ENCODE assay signal across 7 mouse cellular contexts in the genomic region with DNA sequence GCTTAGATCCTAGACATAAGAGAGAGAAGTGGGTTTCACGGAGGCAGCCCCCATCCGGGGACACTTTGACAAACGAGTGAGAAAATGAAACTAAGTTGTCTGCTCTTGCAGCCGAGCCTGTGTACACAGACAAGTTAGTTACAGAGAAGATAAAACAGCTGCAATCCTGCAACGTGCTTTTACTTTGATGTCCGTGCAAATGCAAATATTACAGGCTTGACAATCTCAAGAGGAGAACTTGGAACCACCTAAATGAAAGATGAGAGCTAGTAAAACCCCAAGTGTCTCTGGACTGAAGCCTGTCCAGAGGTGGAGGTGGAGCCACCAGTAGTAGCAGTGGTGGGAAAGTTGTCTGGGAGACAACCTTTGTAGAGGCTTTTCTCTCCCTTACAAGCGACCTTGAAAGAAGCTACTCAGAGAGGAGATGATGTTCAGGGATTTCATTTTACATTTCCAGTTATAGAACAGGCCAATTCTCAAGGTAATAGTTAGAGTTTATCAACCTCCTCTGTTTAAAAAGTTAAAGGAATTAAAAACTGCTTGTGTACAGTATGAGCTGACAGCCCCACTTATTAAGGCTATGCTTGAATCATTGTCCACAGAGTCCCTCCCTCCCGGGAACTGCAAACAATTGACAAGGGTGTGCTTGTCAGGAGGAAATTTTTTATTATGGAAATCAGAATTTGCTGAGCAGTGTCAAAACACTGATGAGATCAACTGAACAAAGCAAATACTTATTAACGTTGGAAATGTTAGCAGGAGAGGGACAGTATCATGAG.
DNase-seq lines count a peak whose midpoint lies in the region; ATAC-seq lines count a peak whose summit lies in the region.

No protein-coding gene starts in this region.

- H3K36me3 ChIP-seq in heart, embryonic 14.5 days (ENCODE audit: control insufficient read depth, insufficient read depth, low read length) = no peaks in the 10 kb centered on the region
- peaks cover 2% of the 10 kb centered on the region for H3K36me3 ChIP-seq in megakaryocyte, embryonic 14.5 days (replicated peaks; ENCODE audit: low read length)

- no peak for ATAC-seq in heart, embryonic 14.5 days (ENCODE audit: insufficient number of reproducible peaks, insufficient read depth, low FRiP score, low read depth)

- peak; percentile 48 for DNase-seq in 416B (ENCODE audit: low read depth)
- peak; percentile 56 for DNase-seq in CD4-positive helper T cell, adult 2 months (ENCODE audit: low read depth, low spot score)
- DNase-seq in urinary bladder, postnatal 10 days (ENCODE audit: low spot score) = no peak
- no peak for DNase-seq in cerebellum, postnatal 4 days (ENCODE audit: low spot score in 2 of 2)
- DNase-seq in cerebellum, postnatal 36 days = no peak

- H3K4me1 ChIP-seq in heart, embryonic 14.5 days (ENCODE audit: control insufficient read depth in 2 of 2, insufficient read depth in 2 of 2, low read length in 2 of 2) = peaks cover 0 to 3% of the 10 kb centered on the region in 2 experiments; a peak in 1 of 4 replicates
- peaks cover 33% of the 10 kb centered on the region for H3K4me1 ChIP-seq in megakaryocyte, embryonic 14.5 days

- H3K4me3 ChIP-seq in heart, embryonic 14.5 days (ENCODE audit: control insufficient read depth in 1 of 2, insufficient read depth in 1 of 2, low read depth in 1 of 2, low read length in 2 of 2) = peak overlapping the region; percentile 10; a peak in 3 of 4 replicates
- peak overlapping the region; percentile 87 for H3K4me3 ChIP-seq in megakaryocyte, embryonic 14.5 days (replicated peaks)

- no peaks in the 10 kb centered on the region for H3K9me3 ChIP-seq in heart, embryonic 14.5 days (ENCODE audit: control insufficient read depth, low read length)
- peaks cover 7% of the 10 kb centered on the region for H3K9me3 ChIP-seq in megakaryocyte, embryonic 14.5 days

- H3K27me3 ChIP-seq in heart, embryonic 14.5 days (ENCODE audit: control insufficient read depth, insufficient read depth, low read length) = no peaks in the 10 kb centered on the region
- no peaks in the 10 kb centered on the region for H3K27me3 ChIP-seq in megakaryocyte, embryonic 14.5 days (replicated peaks)

- H3K9ac ChIP-seq in heart, embryonic 14.5 days (ENCODE audit: low read length) = no peak overlapping the region

- WGBS in heart, embryonic 14.5 days = 48% methylated on average over 9 of the region's 9 CpGs

- no peak overlapping the region for H3K27ac ChIP-seq in heart, embryonic 14.5 days (replicated peaks in 1 of 2; ENCODE audit: control insufficient read depth in 1 of 2, insufficient read depth in 1 of 2, low read depth in 2 of 2, low read length in 2 of 2)

- peak overlapping the region; percentile 42 for H3K4me2 ChIP-seq in heart, embryonic 14.5 days (ENCODE audit: low read length)

Comparison
In these comparisons a context has a peak if more than half of its experiments do, and no peak if none do; other contexts are left out.
1. DNase-seq: peak in 416B (single experiment) and CD4-positive helper T cell, adult 2 months (single experiment); none in urinary bladder, postnatal 10 days (single experiment), cerebellum, postnatal 4 days (0 of 2) and cerebellum, postnatal 36 days (0 of 2).